Mouse (Mus musculus) skeletal muscle tissue, adult 2 months (tissue): Measurements from ENCODE around the gene Gm6351.
"Not testable (repeated sequence)": the region's sequence is repeated elsewhere in the genome, so short reads cannot be mapped to it uniquely, and the experiment has no call there.

ENCODE experiments used
- DNase-seq: peaks from one replicate; pipeline ENCODE4 v3.0.0-alpha.2; 2012; ENCODE audit warnings: low read depth, low spot score

The Gm6351 gene

GRCm38 (mm10) chr5:94076085-94076484 lies at the start of gene Gm6351:
Gene Gm6351 (plus strand): TSS chr5:94076385.
- DNase-seq, result not testable (repeated sequence)

GRCm38 (mm10) chr5:94070445-94070844 lies 5.7 kb upstream of the Gm6351 start, which contains the start of gene BC061212:
Gene BC061212 (minus strand): TSS chr5:94070545.
- DNase-seq, result not testable (repeated sequence)
